Mouse (Mus musculus): ENCODE measurements around the gene Slc16a13.

Slc16a13 gene

DNA sequence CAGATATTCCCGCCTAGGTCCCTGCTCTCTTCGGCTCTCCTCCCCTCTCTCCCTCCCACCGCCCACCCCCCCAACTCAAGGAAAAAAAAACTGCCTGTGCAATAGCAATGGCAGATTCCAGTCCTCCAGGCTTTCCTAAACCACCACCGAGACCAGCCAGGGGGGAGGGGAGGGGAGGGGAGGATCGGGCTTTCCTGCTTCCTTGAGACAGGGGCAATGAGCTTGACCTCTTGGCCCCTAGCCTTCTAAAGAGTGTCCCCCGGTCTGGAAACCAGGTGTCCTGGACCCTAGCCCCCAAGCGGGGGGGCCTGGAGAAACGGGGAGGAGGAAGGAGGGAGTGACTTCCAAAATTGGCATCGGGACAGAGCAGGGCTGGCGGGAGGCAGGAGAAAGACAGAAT, 11.7 kb upstream of the Slc16a13 start:
- DNase-seq (ENCODE audit: low spot score) = peak; percentile 76

- DNase-seq (ENCODE audit: low spot score) = peak; percentile 94
Measured at GRCm38 (mm10) chr11:70230239-70230727, 9.4 kb upstream of the Slc16a13 start.

- DNase-seq (ENCODE audit: low spot score) = no peak
Measured at GRCm38 (mm10) chr11:70229260-70230010, 8.6 kb upstream of the Slc16a13 start, which contains the start of gene Bcl6b. Gene Bcl6b, minus strand, starts transcription at chr11:70229798.

DNA sequence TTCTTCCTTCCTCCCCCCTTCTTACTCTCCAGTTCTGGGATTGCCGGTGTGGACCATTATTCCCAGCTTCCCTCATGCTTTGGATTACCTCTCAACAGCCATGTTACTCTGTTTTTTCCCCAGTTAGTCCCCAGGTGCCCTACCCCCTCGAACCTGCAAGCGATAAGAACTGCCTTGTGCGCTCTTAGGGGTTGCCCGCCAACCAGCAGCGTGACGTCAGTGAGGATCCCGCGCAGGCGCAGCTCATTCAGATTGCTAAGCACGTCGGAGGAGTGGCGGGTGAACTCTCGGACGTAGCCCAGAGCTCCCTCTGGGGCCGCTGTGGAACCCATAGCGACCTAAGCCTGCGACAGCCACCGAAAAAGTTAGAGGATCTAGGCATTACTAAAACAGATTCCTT, 8.0 kb upstream of the Slc16a13 start:
- peak; percentile 84 for DNase-seq (ENCODE audit: low spot score)

DNA sequence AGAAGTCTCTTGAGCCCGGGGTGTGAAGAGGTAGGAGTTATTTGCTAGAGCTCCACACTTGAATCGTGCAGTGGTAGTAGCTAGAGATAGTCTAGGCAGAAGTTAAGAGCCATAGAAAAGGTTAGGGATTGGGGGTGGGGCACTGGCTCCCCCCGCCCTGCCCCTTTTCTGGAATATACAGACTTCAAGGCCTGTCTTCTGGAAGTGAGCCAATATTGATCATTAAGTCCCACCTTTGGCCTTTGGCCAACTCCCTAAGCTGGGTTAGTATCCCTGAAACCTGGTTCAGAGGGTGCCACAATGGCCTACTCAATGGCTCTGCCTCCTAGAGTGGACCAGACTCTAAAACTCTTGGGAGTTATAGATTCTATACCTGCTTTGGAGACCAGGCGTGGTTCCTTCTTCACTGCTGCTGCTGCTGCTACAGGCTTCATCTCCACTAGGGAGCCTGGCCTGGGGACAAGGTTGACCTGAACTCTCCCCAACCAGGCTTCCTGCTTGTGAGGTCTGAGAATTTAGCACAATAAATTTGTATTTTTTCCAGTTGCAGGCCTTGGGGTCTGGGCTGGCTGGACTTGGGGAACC, 6.9 kb upstream of the Slc16a13 start:
- DNase-seq (ENCODE audit: low spot score) = no peak

GRCm38 (mm10) chr11:70227126-70227525, 6.3 kb upstream of the Slc16a13 start:
- DNase-seq (ENCODE audit: low spot score) = no peak

DNA sequence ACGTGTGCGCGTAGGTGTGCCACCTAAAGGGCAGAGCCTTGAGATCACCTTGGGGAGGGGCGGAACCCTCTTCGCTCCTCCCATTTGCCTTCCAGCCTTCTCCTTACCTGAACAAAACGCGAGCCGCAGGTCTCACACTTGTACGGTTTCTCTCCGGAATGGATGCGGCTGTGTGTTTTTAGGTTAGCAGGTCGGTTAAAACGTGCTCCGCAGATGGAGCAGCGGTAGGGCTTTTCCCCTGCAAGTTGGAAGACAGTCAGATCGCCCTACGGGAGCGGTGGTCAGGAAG, 5.7 kb upstream of the Slc16a13 start:
- DNase-seq (ENCODE audit: low spot score) = no peak

DNA sequence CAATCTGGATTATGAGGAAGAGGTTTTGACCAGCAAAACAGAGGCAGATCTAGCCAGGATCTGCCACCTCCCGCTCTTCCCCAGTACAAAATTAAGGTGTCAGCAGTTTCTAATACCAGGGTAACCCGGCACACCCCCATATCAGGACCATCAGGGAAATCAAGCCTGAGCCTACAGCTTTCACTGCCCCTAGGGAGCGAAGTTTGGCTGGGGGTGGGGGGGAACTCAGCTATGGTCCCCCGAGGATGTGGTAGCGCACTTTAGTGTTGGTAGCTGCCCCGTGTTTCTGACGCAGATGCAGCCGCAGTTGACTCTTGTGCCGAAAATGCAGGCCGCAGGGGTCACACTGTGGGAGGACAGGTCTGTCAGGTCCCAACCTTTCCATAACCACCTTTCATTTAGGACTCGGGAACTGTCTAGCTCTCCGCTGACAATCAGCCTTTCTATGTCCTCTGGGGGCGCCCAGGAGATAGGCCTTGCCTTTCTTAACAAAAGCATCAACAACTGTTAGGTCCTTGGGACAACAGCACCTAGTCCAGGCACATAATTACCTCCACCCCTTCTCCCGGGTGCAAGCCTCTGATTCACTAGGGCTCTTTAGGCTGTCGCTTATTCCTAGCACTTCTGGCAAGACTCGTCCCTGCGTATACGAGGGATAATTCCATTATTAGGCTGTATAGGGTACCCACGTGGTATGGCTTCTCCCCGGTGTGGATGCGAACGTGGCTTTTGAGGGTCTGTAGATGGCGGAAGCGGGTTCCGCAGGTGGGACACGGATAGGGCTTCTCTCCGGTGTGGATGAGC, 5.1 kb upstream of the Slc16a13 start:
- DNase-seq (ENCODE audit: low spot score) = no peak

- DNase-seq (ENCODE audit: low spot score) = no peak
Measured at GRCm38 (mm10) chr11:70223724-70224123, 2.9 kb upstream of the Slc16a13 start.

DNA sequence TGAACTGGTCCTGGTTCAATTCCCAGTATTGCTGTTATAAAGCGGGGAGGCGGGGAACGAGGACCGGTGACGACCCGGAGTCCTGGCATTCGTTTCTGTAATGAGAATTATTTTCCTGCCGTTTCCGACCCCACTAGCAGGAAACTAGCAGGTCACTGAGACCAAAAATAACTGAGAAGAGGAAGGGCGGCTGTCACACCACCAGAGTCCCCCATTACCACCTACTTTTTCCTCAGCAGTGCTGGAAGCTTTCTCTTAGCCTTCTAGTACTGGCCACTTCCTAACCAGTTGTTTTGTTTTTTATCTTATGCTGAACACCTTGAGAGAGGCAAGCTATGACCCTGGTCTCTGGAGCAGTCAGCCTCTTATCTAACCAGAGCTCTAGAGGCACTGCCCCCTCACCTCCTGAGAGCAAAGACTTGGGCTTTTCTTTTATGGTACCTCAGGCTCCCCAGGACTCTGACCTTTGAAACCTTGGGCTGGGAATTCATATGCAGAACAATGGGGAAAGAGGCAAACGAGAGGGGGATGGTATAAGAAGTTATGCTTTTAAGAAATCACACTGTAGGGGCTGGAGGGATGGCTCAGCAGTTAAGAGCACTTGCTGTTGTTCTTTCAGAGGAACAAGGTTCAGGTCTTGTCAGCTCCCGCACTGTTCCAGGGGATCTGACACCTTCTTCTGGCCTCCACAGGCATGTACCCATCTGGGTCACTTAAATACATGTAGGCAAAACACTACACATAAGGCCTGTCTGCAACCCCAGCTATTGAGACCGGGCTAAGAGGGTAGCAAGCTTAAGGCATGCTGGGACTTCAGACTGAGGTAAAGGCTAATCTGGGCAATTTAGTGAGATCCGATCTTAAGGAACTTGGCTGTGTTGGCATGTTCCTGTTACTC, 988 bp upstream of the Slc16a13 start:
- no peak for DNase-seq (ENCODE audit: low spot score)

DNA sequence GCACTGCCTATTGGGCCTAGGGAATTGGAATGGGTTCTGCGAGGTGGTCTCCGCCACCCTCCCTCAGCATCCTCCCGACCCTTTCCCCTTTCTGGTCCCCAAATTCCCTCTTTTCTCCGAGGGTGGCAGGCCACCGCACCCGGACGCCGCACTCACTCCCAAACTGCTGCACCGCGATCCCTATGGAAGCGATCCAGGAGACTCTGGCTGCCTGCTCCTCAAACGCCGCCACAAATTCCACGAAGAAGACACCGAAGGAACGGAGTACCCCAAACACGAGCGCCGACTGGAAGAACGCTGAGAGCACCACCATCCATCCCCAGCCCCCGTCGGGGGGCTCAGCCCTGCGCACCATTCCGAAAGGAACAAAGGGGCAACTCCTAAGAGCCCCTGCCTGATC, 541 bp downstream of the Slc16a13 start:
- DNase-seq (ENCODE audit: low spot score) = no peak

GRCm38 (mm10) chr11:70219873-70220272, 991 bp downstream of the Slc16a13 start:
- DNase-seq (ENCODE audit: low spot score) = no peak

GRCm38 (mm10) chr11:70218741-70219470, 2.0 kb downstream of the Slc16a13 start:
- DNase-seq (ENCODE audit: low spot score) = no peak

DNA sequence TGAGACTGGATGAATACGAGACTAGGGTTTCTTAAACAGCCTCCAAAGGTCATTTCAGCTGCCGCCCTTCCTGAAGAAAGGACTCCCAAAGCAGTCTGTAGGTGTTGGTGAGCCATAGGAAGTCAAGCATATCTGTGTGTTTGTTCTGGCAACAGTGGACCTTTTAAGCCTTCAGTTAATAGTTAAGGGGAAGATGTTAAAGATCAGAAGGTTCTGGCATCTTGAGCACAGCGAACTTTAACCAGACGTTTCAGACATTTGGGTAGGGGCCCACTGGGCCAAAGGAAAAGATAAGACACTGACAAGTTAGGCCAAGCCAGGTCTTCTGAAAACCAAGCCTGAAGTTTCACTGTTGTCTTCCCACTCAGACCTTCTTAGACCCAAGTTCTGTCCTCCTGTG, 2.8 kb downstream of the Slc16a13 start:
- no peak for DNase-seq (ENCODE audit: low spot score)

DNA sequence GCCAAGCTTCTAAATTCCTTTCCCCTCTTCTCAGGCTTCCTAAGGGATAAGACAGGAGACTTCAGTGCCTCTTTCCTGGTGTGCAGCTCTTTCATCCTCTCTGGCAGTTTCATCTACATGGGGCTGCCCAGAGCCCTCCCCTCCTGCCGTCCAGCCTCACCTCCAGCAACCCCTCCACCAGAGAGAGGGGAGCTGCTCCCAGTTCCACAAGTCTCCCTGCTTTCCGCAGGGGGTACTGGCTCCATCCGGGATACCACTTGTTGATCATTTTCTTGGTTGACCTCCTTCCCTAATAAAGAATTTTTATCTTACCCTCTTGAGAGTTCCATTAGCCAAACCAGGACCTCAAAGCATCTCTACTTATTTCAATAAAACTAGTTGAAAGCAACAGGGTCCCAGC, 4.8 kb downstream of the Slc16a13 start:
- no peak for DNase-seq (ENCODE audit: low spot score)

GRCm38 (mm10) chr11:70215301-70215700, 5.6 kb downstream of the Slc16a13 start:
- no peak for DNase-seq (ENCODE audit: low spot score)

- no peak for DNase-seq (ENCODE audit: low spot score)
Measured at GRCm38 (mm10) chr11:70214856-70215209, 6.0 kb downstream of the Slc16a13 start.

- DNase-seq (ENCODE audit: low spot score) = no peak
Measured at GRCm38 (mm10) chr11:70214191-70214855, 6.5 kb downstream of the Slc16a13 start.

DNA sequence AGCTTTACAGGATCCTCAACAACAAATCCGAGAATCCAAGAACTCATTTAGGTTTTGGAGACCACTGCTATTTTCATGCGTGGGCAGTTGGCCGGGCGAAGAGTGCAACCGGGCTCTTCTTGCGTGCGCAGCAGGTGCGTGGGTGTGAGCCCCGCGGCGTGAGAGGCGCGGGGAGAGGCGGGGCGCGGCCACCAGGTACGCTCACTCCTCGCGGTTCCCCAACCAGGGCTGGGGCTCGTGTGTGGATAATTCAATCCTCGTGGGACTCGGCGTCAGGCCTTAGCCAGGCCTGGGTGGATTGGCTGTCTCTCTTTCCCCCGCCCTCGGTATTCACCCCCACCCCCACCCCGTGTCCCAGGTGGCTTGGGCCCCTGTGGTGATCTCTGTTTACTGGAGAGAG, 7.1 kb downstream of the Slc16a13 start:
- DNase-seq (ENCODE audit: low spot score) = no peak

- DNase-seq (ENCODE audit: low spot score) = peak; percentile 81
Measured at GRCm38 (mm10) chr11:70212896-70213295, 8.0 kb downstream of the Slc16a13 start.

DNA sequence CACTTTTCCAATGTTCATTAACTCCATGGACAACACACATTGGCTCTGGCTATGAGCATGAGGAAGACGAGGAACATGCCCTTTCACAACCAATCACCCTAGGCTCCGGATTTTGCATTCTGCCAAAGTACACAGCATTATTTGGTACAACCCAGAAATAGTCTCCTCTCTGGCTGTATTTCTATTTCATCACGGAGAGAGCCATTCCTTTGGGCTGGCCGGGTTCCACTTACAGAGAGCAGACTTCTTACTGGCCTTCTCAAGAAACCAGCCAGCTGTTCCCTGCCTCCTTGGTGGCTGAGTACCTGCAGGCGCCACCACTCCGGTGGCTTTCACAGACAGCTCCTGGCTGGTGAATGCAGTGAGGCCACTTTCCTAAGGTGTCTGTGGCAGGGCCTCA, 8.4 kb downstream of the Slc16a13 start, which contains the start of gene Slc16a11:
Gene Slc16a11 (plus strand): TSS at position 330 of the 400 bp plus-strand sequence.
- DNase-seq (ENCODE audit: low spot score) = no peak

All from testis, postnatal 10 days (tissue).